Mouse (Mus musculus): Measurements from ENCODE around the gene Gck.

- TF ChIP-seq POLR2A (IDR thresholded peaks at IDR 0.05; ENCODE audit: insufficient read depth, low read length) (no peak), CTCF (IDR thresholded peaks at IDR 0.05; ENCODE audit: low read depth, low read length) (no peak), EP300 (IDR thresholded peaks at IDR 0.05; ENCODE audit: insufficient read depth, low read depth, low read length) (no peak)
These were observed 50.6 kb downstream of the Gck start for GRCm38 (mm10) chr11:5899286-5899685.

All from ES-Bruce4 (cell line).